Mouse (Mus musculus): ENCODE data around the gene Prl7c1. TPM values are rescaled to one million over a fixed set of nuclear protein-coding genes. Genes with fewer than 3 reads are reported as not detected.
"Not testable (repeated sequence)": the region's sequence is repeated elsewhere in the genome, so short reads cannot be mapped to it uniquely, and the experiment has no call there.

Prl7c1 gene
- not detected for total RNA-seq (2021)

- intact Hi-C loops (cut with DNase I); DNase-seq (ENCODE audit: extremely low spot score in 1 of 2, low spot score in 2 of 2): not testable (repeated sequence)
These were observed at the start of gene Prl7c1 for GRCm38 (mm10) chr13:27780704-27781103. Gene Prl7c1, minus strand, starts transcription at chr13:27780804.

- intact Hi-C loops (cut with DNase I), result no loop called here
- no peak for DNase-seq (ENCODE audit: extremely low spot score in 1 of 2, low spot score in 2 of 2)
These were observed 22.2 kb upstream of the Prl7c1 start for GRCm38 (mm10) chr13:27802765-27803164.

- intact Hi-C loops (cut with DNase I), result no loop called here
These were observed 20.8 kb upstream of the Prl7c1 start, which contains the start of gene Prl2a1 for GRCm38 (mm10) chr13:27801354-27801753. Gene Prl2a1, plus strand, starts transcription at chr13:27801654.

DNA sequence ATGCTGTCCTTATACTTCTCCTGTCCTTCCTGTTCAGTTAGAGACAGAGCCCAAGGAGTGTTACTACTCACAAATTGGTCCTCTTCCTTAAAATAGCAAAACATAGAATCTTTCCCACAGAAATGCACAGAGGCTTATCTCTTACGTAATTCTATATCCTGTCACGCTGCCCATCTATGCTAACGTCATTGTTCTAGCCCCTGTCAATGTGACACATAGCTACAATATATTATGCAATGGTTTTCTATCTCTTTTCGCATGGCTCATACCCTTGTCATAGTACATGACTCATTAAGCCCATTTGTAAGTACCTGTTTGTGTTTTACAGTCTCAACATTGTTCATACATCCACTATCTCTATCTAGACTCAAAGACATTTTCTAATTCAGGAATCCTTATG, 18.7 kb upstream of the Prl7c1 start:
- intact Hi-C loops (cut with DNase I), result no loop called here
- no peak for DNase-seq (ENCODE audit: extremely low spot score in 1 of 2, low spot score in 2 of 2)

More at GRCm38 (mm10) chr13:27801354-27801753, 20.8 kb upstream of the Prl7c1 start, which contains the start of gene Prl2a1:
- no peak for DNase-seq (ENCODE audit: extremely low spot score in 1 of 2, low spot score in 2 of 2)

DNA sequence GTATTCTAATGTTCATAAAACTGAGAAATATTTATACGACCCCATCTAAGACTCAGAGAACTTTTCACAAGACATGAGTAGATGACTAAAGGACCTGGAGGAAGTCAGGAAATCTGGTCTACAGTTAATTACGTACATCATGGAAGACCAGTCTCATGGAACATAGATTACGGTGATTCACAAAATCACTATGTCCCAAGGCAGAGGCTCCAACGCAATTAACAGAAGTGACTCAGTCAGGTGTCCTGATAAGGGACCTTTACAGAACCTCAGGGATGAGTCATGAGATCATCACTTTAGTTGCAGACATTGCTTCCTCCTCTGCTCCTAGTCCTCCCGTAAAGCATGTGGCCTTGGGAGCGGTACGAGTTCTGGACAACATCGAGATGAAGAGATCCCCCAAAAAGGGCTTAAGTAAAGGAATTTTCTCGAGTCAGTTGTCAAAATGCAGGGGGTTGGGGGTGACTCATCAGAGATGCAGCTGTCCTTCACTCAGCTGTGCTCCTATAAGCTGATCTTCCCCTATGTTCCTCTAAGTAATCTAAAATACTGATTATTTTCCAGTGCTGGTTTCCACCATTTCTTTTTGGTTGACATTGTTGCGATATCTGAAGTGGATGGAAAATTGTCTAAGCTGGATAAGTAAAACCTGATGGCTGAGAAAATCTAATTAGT, 46.0 kb downstream of the Prl7c1 start:
- intact Hi-C loops (cut with DNase I), result no loop called here
- no peak for DNase-seq (ENCODE audit: extremely low spot score in 1 of 2, low spot score in 2 of 2)

GRCm38 (mm10) chr13:27730286-27730959, 50.2 kb downstream of the Prl7c1 start:
- intact Hi-C loops (cut with DNase I); DNase-seq (ENCODE audit: extremely low spot score in 1 of 2, low spot score in 2 of 2): not testable (repeated sequence)

DNA sequence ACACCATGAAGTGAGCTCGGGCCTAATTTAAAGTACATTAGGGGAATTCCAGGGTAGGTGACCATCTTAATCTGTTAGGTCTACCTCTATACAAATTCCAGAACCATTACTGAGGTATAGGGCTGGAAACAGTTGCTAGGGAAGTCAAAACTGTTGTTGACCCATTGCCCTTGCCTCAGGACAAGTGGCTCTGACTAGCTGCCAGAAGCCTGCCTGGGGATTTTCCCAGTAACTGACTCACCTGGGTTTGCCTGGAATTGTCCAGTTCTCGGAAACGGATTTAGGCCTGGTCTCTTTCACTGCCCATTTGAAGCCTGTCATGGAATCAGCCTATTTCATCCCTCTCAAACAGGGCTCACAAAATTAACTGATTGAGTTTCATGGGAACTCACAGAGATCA, 55.5 kb downstream of the Prl7c1 start:
- intact Hi-C loops (cut with DNase I); DNase-seq (ENCODE audit: extremely low spot score in 1 of 2, low spot score in 2 of 2): not testable (repeated sequence)

Other genes with a start within 250 kb of the Prl7c1 start
- gene Prl8a9, start 216.2 kb downstream of the Prl7c1 start, total RNA-seq (2021), result not detected
- gene Prl8a1, start 198.6 kb downstream of the Prl7c1 start, total RNA-seq (2021), result not detected
- not detected for gene Prl7b1, start 170.2 kb downstream of the Prl7c1 start, total RNA-seq (2021)
- not detected for gene Prl7a1, start 138.3 kb downstream of the Prl7c1 start, total RNA-seq (2021)
- not detected for gene Prl7a2, start 112.8 kb downstream of the Prl7c1 start, total RNA-seq (2021)
- gene Prl7d1, start 64.1 kb downstream of the Prl7c1 start, total RNA-seq (2021), result not detected
- not detected for gene Prl2a1, start 20.9 kb upstream of the Prl7c1 start, total RNA-seq (2021)
- gene Prl2c1, start 68.5 kb upstream of the Prl7c1 start, total RNA-seq (2021), result not detected
- not detected for gene Prl4a1, start 235.4 kb upstream of the Prl7c1 start, total RNA-seq (2021)

All from left cerebral cortex, postnatal 10 days (tissue).